17 mouse cellular contexts compared by ENCODE assay signal in genomic region chr2:121834926-121835325, GRCm38 (mm10). TPM values are rescaled to one million over a fixed set of nuclear protein-coding genes. Genes with fewer than 3 reads are reported as not detected.
DNase-seq lines count a peak whose midpoint lies in the region.
"Had no signal": no experiment of that assay in that cellular context is flagged by ENCODE, and none has a peak within 500 bp of the region (broad histone marks: within the 10 kb centered on the region; RNA-seq: fewer than 3 reads in every experiment).

No protein-coding gene starts in this region.

- DNase-seq in heart, adult 11 months = peak; percentile 56
- no peak for DNase-seq in heart, adult 8-10 months (ENCODE audit: low spot score)
- peak; percentile 14 for DNase-seq in right cerebral cortex, adult 18-20 months
- no peak for DNase-seq in right cerebral cortex, postnatal 10 days (ENCODE audit: low spot score in 2 of 2)
- peak; percentile 49 for DNase-seq in ES-CJ7 (ENCODE audit: low read depth, low spot score)
- DNase-seq in brain, adult 2 months (ENCODE audit: low read depth, low spot score) = peak; percentile 33
- DNase-seq in ovary, postnatal 14 days (ENCODE audit: low spot score) = no peak
- DNase-seq: adrenal gland, adult 2 months; adrenal gland, postnatal 25 days; B cell, adult 2 months; cerebellum, adult 18-20 months; cerebellum, adult 9-10 months; forebrain, postnatal 0 days; gastrocnemius, postnatal 10 days; heart, adult 18-20 months; heart, postnatal 36 days; kidney, adult 2 months had no signal

RNA-seq across cellular contexts. Expression of gene Frmd5, which starts 28.0 kb away (rescaled TPM):
- 100 to 1,000 TPM in 3 of 4 experiments, 10 to 100 TPM in 1; 86.6 to 189 (median 156) TPM for total RNA-seq in heart, adult 8-10 months (2022)

RNA-seq across cellular contexts. Expression of gene Casc4, which starts 31.8 kb away (rescaled TPM):
- 10 to 100 TPM in 3 of 4 experiments, 1 to 10 TPM in 1; 8.7 to 11.5 (median 10.5) TPM for total RNA-seq in heart, adult 8-10 months (2022)

Comparison
In these comparisons a context has a peak if more than half of its experiments do, and no peak if none do; other contexts are left out.
1. DNase-seq: peak in heart, adult 11 months (single experiment), right cerebral cortex, adult 18-20 months (single experiment), ES-CJ7 (single experiment) and brain, adult 2 months (single experiment); none in heart, adult 8-10 months (single experiment), right cerebral cortex, postnatal 10 days (0 of 2) and ovary, postnatal 14 days (single experiment).